Mouse (Mus musculus): ENCODE measurements around the gene Ccdc170. TPM values are rescaled to one million over a fixed set of nuclear protein-coding genes. Genes with fewer than 3 reads are reported as not detected.

Ccdc170 gene
- polyA plus RNA-seq (2015; fragmentation: Illumina TruSeq; extraction: RNeasy Lipid Tissue Mini Kit (QIAGEN cat#74804); ENCODE audit: insufficient read depth, low read depth, low replicate concordance) = 0.48 TPM

DNA sequence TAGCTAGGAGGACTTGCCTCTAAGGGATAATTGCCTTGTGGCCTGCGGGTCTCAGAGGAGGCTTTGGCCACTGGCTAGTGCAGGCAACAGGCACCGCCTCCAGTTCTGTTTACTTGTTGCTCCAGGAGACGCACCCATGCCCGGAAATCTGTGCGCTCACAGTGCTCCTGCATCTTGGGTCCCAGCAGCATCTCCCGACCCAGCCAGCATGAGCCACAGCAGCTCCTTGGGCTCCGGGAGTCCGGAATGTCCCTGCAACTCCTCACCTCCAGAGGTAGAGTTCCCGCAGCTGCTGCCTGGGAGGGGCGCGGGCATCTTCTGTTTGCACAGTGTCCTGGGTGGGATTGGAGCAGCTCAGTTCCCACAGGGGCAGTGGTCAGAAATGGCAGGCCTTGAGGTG, at the start of gene Ccdc170:
TSS of gene Ccdc170 (plus strand) at position 148 of the 400 bp plus-strand sequence.

DNA sequence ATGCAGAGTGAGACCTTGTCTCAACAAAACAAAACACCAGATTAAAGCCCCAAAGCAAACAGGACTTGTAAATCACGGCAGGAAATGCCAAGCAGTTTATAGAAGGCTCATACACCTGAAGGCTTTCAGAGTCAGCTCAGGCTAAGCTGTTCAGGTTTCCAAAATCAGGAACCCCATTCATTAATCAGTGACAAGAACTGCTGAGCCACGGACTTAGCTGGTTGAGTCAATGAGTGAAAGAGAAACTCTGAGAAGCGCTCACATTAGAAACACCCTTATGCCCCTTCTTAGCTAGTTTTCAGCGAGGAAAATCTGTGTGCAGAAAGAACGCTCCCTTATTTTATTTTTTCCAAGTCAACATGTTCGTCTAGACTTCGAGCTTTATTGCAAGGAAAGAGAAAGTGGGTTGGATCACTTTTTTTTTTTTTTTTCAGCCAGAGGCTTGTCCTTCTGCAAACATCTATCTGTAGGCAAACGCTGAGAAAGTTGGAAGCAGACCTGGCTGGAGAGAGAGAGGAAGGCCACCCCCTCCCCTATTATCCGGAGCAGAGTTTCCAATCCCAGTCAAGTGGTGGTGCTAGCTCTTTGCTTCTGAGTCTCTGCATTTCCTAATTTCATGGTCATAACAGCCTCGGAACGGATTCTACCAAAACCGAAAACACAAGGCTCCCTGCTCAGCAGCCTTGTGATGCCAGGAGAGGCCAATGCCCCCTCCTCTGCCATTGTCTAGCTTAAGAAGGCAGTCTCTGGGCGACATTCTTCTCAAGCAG, 129.3 kb downstream of the Ccdc170 start, which contains the start of gene Esr1:
TSS of gene Esr1 (plus strand) at position 208 of the 770 bp plus-strand sequence.

Other genes with a start within 250 kb of the Ccdc170 start
- 9.0 TPM for gene Akap12, start 216.1 kb upstream of the Ccdc170 start, polyA plus RNA-seq (2015; fragmentation: Illumina TruSeq; extraction: RNeasy Lipid Tissue Mini Kit (QIAGEN cat#74804); ENCODE audit: insufficient read depth, low read depth, low replicate concordance)
- 1.7 TPM for gene Zbtb2, start 94.4 kb upstream of the Ccdc170 start, polyA plus RNA-seq (2015; fragmentation: Illumina TruSeq; extraction: RNeasy Lipid Tissue Mini Kit (QIAGEN cat#74804); ENCODE audit: insufficient read depth, low read depth, low replicate concordance)
- gene Rmnd1, start 50.1 kb upstream of the Ccdc170 start, polyA plus RNA-seq (2015; fragmentation: Illumina TruSeq; extraction: RNeasy Lipid Tissue Mini Kit (QIAGEN cat#74804); ENCODE audit: insufficient read depth, low read depth, low replicate concordance) = 13.0 TPM
- gene Armt1, start 50.0 kb upstream of the Ccdc170 start, polyA plus RNA-seq (2015; fragmentation: Illumina TruSeq; extraction: RNeasy Lipid Tissue Mini Kit (QIAGEN cat#74804); ENCODE audit: insufficient read depth, low read depth, low replicate concordance) = 5.0 TPM
- gene Esr1, start 129.1 kb downstream of the Ccdc170 start, polyA plus RNA-seq (2015; fragmentation: Illumina TruSeq; extraction: RNeasy Lipid Tissue Mini Kit (QIAGEN cat#74804); ENCODE audit: insufficient read depth, low read depth, low replicate concordance) = 1.7 TPM

All from pancreas, adult 10 weeks (tissue).